Mouse (Mus musculus) liver, postnatal 0 days (tissue): ENCODE measurements around the gene Mrpl30.

Source experiments
- CTCF ChIP-seq: sonication (generic); IDR thresholded peaks from 2 replicates; pipeline ENCODE4 v1.5.1; 2016; ENCODE audit warnings: antibody characterized with exemption, low read depth
- EP300 ChIP-seq: IDR thresholded peaks from 2 replicates; pipeline ENCODE4 v1.6.1; 2016; ENCODE audit warnings: antibody characterized with exemption, low read depth, mild to moderate bottlenecking

DNA sequence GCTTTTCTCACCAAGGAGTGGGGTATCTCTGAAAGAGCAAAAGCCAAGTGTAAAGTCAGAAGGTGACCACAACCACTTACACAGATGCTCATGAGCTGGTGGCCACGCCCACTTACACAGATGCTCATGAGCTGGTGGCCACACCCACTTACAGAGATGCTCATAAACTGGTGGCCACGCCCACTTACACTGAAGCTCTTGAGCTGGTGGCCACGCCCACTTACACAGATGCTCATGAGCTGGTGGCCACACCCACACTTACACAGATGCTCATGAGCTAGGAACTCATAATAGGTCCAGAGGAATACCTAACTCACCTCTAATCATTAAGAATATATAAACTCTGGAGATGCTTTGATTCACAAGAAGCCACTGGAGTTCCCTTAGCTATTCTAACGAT, 5.8 kb upstream of the Mrpl30 start:
- TF ChIP-seq CTCF (no peak), EP300 (no peak)
